Mouse (Mus musculus) spleen, postnatal 10 days (tissue): ENCODE measurements around the gene Smarcal1.
A peak's percentile ranks its signal among the peaks of the same experiment; 100 is the strongest.

Experiments used
- DNase-seq, 2 experiments: peaks; one replicate each; pipeline ENCODE4 v3.0.0; 2021 to 2022; ENCODE audit warnings: low spot score in 2 of 2

The Smarcal1 gene

GRCm38 (mm10) chr1:72582947-72583731 lies at the start of gene Smarcal1:
Smarcal1 (plus strand) TSS chr1:72583251.
- peak; percentile 84 to 93 for DNase-seq

- no peak for DNase-seq
Measured at GRCm38 (mm10) chr1:72533439-72533838, 49.6 kb upstream of the Smarcal1 start.

- DNase-seq = no peak
Measured at GRCm38 (mm10) chr1:72535725-72536571, 47.1 kb upstream of the Smarcal1 start.

- DNase-seq = peak; percentile 12 to 64
Measured at GRCm38 (mm10) chr1:72536611-72537351, 46.3 kb upstream of the Smarcal1 start, which contains the start of gene March4. March4 (minus strand) TSS chr1:72536930.

GRCm38 (mm10) chr1:72538266-72538665 lies 44.8 kb upstream of the Smarcal1 start:
- DNase-seq = no peak

- DNase-seq = no peak
Measured at GRCm38 (mm10) chr1:72550317-72550716, 32.7 kb upstream of the Smarcal1 start.

GRCm38 (mm10) chr1:72556471-72556870 lies 26.6 kb upstream of the Smarcal1 start:
- DNase-seq = no peak

- DNase-seq = no peak
Measured at GRCm38 (mm10) chr1:72558625-72559024, 24.4 kb upstream of the Smarcal1 start.

- no peak for DNase-seq
Measured at GRCm38 (mm10) chr1:72564334-72564962, 18.6 kb upstream of the Smarcal1 start.

GRCm38 (mm10) chr1:72567056-72567455 lies 16.0 kb upstream of the Smarcal1 start:
- no peak for DNase-seq

- DNase-seq = no peak
Measured at GRCm38 (mm10) chr1:72568725-72569124, 14.3 kb upstream of the Smarcal1 start.

- no peak for DNase-seq
Measured at GRCm38 (mm10) chr1:72574047-72574446, 9.0 kb upstream of the Smarcal1 start.

GRCm38 (mm10) chr1:72574608-72575007 lies 8.4 kb upstream of the Smarcal1 start:
- DNase-seq = no peak

- DNase-seq = no peak
Measured at GRCm38 (mm10) chr1:72575121-72575520, 7.9 kb upstream of the Smarcal1 start.

- DNase-seq = no peak
Measured at GRCm38 (mm10) chr1:72577481-72577922, 5.5 kb upstream of the Smarcal1 start.

GRCm38 (mm10) chr1:72578351-72578750 lies 4.7 kb upstream of the Smarcal1 start:
- DNase-seq = no peak

- DNase-seq = no peak
Measured at GRCm38 (mm10) chr1:72578806-72579205, 4.2 kb upstream of the Smarcal1 start.

- no peak for DNase-seq
Measured at GRCm38 (mm10) chr1:72583906-72584305, 855 bp downstream of the Smarcal1 start.

GRCm38 (mm10) chr1:72585971-72586875 lies 3.2 kb downstream of the Smarcal1 start:
- DNase-seq = no peak

GRCm38 (mm10) chr1:72587532-72587931 lies 4.5 kb downstream of the Smarcal1 start:
- DNase-seq = no peak
